Mouse (Mus musculus) megakaryocyte-erythroid progenitor cell, adult 5-6 weeks (primary cell): ENCODE results near the gene Hoxc5. TPM values are rescaled to one million over a fixed set of nuclear protein-coding genes. Genes with fewer than 3 reads are reported as not detected.

Experiments used
- ATAC-seq: replicated peaks from 2 replicates; pipeline ENCODE4 v1.8.0; 2016; ENCODE audit warnings: mild to moderate bottlenecking, inconsistent platforms; ENCODE audit not compliant: severe bottlenecking, poor library complexity, low FRiP score, low TSS enrichment
- total RNA-seq, 2 experiments: library from RNA; stranded (forward) in 1 of 2; stranded (reverse) in 1 of 2; fragments of 200-1000, 215-1000 nt in 1 of 2; fragments of >200 nt in 1 of 2; fragmentation: Nextera tagmentation in 1 of 2; gene quantifications; 2 replicates each; pipeline ENCODE4 v1.2.3; 2014 to 2017

The Hoxc5 gene
- total RNA-seq (2014; fragmentation: Nextera tagmentation) (not detected in 2 replicates), total RNA-seq (2017) (not detected in 2 replicates)

DNA sequence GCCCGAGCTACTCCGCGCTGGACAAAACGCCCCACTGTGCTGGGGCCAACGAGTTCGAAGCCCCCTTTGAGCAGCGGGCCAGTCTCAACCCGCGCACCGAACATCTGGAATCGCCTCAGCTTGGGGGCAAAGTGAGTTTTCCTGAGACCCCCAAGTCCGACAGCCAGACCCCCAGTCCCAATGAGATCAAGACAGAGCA, at the start of gene Hoxc5:
TSS of gene Hoxc5 (plus strand) at position 132 of the 199 bp plus-strand sequence.
- 0 out of 2 replicates have a peak, but pooled peaks have one; percentile 5 for ATAC-seq

DNA sequence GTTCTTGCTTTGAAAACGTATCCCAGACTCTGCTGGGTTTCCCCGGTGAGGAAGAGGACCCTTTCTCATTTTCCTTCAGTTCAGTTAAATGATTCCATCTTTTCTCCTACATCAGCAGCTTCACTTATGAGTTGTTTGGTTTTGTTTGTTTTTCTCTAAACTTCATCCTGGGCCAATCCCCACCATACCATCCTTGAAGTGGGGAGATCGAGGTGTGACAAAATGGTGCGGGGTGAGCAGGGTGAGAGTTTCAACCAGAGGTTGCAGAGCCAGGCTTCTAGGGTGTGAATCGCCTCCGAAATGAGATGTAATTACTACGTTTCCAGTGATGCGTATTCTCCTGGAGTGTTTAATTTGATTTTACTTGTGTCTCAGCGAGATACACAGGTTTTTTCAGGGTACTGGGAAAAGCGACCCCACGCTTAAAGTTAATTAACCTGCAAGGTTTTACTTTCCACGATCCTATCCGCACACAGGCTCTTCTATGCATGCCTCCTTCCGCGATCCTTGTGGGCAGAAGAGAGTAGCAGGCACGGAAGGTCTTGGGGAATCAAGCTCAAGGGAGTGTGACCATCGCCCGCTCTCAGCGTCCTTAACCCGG, 49.2 kb upstream of the Hoxc5 start:
- no peak for ATAC-seq

DNA sequence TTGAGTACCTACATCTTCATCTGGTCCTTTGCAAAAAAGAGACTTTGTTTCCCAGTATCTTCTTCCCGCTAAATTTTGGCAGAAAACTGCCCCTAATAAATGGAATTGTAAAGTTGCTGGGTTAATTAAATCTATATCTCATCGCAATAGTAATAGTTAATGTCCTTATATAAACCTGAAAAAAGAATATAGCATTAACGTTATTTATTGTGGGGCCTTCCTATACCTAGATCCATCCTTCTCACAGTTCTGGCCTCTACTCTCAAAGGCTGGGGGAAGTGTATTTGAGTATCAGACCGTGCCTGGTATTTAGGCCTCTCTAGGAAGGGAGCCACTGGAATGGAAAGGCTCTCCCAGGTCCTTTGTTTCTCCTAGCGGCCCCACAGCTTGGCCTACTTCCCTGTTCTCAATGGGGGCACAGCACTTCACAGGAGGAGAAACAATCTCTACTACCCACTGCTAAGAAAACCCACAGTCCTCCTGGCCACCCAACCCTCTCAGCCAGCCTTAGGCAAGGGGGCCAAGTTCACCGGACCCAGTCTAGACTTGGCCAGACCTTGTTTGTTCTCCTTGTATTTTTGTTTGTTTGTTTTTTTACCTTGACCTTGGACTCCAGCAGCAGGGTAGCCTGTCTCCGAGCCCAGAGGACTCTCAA, 48.5 kb upstream of the Hoxc5 start:
- ATAC-seq, result no peak

DNA sequence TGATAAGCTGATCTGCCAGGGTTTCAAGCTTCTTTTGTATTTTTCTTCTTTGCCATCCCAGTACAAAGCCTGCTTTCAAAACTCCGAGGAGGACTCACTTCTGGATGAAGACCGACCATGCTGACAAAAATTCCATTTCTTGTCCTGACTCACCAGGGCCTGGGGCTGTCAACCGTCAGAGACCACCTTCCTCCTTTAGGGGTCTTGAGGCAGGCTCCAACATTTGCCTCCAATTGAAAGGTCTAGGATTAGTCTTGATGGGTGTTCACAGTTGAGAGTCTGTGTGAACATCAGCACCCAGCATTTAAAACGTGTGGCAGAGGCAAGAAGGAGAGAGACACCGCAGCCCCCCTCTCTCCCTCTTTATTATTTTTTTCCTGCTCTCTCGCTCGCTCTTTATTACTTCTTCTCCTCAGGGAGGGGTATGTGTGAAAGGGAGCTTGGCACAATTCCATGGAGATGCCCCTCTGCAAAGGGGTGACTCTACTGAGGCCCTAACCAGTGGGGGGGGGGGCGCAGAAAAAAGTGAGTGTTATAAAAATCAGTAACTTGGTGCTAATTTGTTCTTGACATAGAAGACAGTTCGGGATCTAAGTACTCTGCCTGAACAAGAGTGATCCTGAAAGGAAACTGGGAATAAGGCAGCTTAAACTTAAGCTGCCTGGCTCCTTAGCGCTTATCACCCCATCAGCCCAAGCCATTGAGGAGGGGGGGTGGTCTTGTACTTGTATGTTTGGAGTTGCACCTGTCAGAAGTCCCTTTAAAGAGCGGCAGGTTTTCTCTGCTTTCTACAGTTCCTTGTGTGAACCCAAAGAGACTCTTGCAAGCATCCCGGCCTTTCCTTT, 47.7 kb upstream of the Hoxc5 start:
- no peak for ATAC-seq

DNA sequence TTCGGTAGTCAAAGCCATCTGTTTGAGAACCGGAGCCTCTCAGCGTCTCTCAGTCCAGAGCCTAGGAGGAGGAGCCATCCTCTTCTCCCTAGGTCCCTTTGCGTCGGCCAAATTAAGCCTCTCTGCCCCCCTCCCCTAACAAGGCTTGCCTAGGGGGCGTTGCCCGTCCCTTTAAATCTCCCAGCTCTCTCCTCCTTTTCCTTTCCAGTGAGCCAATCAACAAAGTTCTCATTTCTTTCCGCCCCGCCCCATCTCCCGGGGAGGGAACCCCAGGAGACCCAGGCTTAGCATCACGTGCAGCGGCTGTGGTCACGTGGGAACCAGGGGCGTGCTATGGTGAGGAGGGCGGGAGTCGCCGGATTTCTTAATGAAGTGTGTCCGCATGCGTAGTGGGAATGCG, 46.6 kb upstream of the Hoxc5 start:
- ATAC-seq, result no peak

DNA sequence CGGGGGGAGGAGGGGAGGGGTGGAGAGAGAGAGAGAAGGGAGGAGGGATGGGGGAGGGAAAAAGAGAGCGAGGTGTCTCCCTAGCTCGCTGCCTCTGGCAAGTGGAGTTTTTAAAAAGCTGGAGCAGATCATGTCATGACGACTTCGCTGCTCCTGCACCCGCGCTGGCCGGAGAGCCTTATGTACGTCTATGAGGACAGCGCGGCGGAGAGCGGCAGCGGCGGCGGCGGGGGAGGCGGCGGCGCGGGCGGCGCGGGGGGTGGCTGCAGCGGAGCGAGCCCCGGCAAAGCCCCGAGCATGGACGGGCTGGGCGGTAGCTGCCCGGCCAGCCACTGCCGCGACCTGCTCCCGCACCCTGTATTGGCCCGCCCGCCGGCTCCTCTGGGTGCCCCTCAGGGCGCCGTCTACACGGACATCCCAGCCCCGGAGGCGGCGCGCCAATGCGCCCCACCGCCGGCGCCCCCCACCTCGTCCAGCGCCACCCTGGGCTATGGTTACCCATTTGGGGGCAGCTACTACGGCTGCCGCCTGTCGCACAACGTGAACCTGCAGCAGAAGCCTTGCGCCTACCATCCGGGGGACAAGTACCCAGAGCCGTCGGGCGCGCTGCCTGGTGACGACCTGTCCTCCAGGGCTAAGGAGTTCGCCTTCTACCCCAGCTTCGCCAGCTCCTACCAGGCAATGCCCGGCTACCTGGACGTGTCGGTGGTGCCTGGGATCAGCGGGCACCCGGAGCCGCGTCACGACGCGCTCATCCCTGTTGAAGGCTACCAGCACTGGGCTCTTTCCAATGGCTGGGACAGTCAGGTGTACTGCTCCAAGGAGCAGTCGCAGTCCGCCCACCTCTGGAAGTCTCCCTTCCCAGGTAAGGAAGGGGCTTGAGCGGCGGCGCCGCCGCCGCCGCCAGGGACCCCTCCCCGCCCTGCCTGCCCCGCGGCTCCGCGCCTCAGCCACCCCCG, 45.9 kb upstream of the Hoxc5 start, which contains the start of gene Hoxc13:
TSS of gene Hoxc13 (plus strand) at position 51 of the 959 bp plus-strand sequence.
- ATAC-seq, result no peak

DNA sequence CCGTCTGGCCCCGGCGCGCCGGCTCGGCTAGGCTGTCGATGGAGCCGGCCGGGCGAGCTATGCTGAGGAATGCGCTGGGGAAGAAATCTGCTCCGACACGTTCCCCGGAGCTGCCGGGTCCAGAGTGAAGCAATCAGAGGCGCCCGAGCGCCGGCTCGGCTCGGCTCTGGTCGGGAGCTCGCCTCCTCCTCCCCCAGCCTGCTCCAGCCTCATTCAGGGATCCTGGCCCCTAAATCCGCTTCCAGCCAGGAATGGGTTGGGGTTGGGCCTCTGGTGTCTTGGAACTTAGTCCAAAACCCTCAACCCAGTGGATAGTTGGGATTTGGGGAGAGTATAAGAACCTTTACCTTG, 45.3 kb upstream of the Hoxc5 start:
- ATAC-seq, result no peak

DNA sequence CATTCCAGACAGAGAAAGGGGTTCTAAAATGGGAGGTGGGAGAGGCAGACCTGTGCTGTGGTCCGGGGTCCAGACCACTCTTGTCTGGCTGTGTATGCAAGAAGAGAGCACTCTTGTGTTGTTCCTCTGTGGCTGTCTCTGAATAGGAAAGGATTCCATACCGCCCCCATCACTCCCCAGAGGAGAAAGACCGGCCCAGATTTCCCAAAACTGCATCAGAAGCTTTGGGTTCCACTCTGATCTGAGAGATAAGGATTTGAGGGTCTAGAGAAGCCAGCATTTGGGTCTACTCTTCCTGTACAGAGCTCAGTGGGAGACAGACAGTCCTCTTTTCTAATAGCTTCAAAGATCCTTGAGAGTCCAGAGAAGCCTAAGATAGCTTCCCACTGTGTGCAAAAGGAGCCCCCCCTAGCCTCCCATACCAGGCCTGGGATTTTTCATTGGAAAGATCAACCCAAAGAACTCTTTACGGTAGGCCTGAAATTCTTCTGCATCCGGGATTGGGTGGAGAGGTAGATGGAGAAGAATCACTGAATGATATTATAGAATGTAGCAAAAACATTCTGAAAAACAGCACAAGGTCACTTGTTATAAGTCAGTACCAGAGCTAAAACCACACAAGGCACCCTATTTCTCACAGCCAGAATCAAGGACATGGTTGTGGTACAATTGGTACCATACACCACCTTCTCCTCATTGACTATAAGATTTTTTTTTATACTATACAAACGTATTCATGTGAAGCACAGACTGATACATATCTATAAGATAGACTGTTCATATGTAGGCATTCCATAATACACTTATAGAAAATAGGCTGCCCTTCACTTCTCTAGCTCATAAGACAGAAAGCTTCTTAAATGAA, 44.4 kb upstream of the Hoxc5 start:
- no peak for ATAC-seq

DNA sequence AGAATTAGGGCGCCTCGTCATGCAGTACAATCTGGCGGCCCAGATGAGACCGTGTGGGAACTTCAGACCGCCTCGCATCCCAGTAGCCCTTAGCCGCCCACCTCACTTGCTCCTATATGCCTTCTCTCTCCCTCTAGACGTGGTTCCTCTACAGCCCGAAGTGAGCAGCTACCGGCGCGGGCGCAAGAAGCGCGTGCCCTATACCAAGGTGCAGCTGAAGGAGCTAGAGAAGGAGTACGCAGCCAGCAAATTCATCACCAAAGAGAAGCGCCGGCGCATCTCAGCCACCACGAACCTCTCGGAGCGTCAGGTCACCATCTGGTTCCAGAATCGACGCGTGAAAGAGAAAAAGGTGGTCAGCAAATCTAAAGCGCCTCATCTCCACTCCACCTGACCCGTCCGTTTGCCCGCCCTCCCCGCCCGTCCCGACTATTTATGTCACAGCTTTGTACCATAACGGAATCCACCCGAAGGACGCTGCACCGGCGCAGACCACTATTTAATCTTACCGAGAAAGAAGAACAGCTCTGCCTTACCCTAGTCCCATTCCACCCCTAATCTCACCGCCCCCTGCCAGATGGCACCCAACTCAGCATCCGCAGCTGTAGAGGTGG, 40.1 kb upstream of the Hoxc5 start:
- ATAC-seq, result no peak

DNA sequence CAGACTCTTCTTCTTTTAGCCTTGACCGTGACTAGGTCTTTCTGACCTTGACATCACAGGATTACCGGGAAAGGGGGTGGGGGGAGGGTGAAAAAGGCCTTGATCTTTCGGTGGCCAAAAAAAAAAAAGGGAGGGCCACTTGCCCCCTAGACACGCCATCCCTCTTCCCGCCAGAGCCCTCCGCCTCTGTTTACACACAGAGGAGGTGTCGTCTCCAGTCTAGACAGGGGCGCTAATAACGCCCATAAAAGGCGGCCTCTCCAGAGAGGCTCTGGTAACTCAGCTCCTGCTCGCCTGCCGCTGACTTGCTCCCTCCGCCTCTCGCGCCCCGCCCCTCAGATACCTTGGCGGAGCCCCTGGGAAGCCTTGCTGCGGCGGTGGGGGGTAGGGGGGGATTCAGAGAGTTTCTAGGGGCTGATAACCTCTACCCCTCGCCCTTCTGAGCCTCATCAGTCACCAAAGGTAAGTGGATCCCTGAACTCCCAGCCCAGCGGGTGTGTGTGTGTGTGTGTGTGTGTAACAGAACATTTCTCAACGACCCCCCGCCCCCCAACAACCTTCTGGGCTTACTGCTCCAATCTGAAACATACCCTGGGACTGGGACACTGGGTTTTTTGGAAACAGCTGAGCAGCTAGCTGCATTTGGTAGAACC, 35.4 kb upstream of the Hoxc5 start:
- no peak for ATAC-seq

DNA sequence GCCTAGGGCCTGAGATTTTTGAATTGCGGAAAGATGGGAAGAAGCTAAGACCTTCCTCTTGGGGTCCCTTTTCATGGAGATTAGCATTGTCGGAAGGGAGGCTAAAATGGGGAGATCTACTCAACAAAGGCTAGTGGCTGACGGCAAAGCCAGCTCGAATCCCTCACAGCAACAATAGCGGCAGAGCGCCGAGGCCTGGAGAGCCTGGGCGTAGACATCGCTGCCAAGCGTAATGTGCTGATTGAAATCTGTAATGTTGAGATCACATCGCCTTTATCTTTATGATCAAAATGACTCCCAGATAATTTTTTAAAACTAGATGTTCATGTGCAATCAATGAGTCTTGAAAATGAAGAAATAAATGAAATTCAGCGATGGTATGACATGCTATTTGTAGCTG, 32.8 kb upstream of the Hoxc5 start:
- no peak for ATAC-seq

DNA sequence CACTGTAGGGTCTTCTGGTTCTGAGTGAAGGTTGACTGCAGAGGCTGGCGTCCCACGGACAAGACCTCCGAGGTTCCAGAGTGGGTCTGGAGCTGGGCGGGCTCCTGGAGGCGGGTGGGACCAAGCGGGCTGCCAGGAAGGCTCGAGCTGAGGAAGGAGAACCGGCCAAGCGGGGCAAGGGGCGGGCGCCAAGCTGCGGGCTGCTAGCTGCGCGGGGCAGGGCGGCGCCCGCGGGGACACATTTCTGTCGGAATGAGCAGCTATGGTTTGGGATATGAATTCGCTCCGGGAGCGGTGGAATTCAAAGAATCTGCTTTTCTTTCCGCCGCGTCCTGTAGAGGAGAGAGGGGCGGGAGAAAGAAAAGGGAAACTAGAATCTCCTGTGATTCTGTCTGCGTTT, 32.3 kb upstream of the Hoxc5 start:
- ATAC-seq, result no peak

DNA sequence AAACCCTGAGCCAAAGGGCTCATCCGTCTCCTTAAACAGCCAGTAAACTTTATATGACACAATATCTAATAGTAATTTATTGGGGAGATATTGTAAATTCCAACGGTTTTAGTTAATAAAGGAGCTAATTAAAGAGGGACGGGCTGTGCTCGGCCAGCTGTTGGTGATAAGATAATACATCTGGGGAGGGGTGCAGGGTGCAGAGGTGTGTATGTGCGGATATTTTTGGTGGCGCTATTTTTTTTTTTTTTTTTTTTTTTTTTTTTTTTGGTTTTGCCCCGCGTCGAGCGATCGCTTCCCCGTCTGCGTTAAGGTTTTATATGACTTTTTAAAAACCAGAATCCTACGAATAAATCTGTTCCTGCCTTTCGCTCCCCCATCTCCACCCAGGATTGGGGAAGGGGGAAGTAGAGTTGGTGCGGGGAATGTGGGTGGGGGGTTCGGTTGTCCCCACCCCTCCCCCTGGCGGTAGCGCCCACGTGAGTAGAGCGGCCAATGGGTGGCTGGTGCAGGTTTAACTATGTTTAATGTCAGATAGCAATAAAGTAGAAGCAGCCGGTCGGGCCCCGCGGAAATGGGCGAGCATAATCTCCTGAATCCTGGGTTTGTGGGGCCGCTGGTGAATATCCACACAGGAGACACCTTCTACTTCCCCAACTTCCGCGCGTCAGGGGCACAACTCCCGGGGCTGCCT, 30.8 kb upstream of the Hoxc5 start, which contains the start of gene Hoxc12:
TSS of gene Hoxc12 (plus strand) at position 479 of the 694 bp plus-strand sequence.
- no peak for ATAC-seq

DNA sequence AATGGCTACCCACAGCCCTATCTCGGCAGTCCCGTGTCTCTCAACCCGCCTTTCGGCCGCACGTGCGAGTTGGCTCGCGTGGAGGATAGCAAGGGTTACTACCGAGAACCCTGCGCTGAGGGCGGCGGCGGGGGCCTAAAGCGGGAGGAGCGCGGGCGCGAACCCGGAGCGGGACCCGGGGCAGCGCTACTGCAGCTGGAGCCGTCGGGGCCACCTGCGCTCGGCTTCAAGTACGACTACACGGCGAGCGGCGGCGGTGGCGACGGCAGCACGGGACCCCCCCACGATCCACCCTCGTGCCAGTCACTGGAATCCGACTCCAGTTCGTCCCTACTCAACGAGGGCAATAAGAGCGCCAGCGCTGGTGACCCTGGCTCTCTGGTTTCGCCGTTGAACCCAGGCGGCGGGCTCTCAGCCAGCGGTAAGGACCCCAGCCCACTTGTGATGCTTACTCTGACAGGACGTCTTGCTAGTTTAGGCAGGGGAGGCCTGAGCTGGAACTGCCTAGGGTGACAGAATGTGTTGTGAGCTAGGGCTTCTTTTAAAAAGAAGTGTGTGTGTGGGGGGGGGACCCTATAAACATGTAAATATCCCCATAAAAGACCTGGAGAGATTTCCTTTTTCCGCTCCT, 30.1 kb upstream of the Hoxc5 start:
- ATAC-seq, result no peak

DNA sequence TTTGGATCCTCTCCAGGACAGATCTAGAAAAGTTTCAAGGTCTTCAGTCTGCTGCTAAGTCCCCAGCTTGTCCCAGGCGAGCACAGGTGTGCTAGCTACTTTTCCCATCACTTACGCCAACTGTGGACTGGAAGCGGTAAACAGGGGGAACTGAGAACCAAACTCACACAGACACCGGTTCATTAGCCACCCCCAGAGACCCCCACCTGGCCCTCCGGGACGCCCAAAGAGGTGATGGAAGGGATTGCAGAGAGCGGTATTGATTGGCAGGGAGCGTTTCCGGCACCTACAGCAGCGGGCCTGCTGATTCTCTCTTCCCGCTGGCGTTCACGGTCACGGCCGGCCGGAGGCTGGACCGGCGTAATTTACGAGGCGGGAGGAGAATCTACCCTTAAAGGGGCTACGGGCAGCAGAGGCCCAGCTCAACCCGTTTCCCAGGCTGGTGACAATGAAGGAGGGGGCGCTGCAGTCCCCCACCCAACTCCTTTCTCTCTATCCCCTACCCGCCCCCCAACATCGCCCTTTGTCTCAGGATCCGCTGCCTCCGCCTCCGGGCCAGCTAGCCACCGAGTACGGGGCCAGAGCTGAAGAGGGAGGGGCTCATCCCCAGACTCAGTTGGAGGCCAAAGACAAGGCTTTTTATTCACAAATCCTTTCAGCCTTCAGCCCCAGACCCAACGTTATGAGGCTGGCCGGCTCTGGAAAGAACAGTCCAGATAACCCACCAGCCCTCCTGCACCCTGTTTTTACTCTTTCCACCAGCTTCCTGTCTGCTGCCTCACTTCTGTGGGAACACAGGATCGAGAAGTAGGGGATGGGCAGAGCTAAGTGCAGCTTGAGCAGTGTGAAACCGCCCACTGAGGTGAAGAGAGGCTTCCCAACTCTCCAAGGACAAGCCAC, 27.7 kb upstream of the Hoxc5 start:
- ATAC-seq, result no peak
